Mouse (Mus musculus): Measurements from ENCODE around the gene Aldh16a1.

Aldh16a1 gene

GRCm38 (mm10) chr7:45091001-45091990 is 63.1 kb downstream of the Aldh16a1 start:
- DNase-seq (ENCODE audit: low spot score in 2 of 2) = no peak

Measured in frontal cortex, postnatal 10 days (tissue).